Mouse (Mus musculus) MN1 (cell line): ENCODE measurements around the gene Notch1.

Experiments
- DNase-seq: peaks from one replicate; pipeline ENCODE4 v3.0.0-alpha.2; 2016; ENCODE audit warnings: low spot score

Notch1 gene

GRCm38 (mm10) chr2:26500599-26501370 is 15.7 kb downstream of the Notch1 start:
- DNase-seq = peak; percentile 81

- peak; percentile 51 for DNase-seq
Measured at GRCm38 (mm10) chr2:26500027-26500598, 16.4 kb downstream of the Notch1 start.

GRCm38 (mm10) chr2:26498694-26499093 is 17.8 kb downstream of the Notch1 start:
- no peak for DNase-seq

- DNase-seq = no peak
Measured at GRCm38 (mm10) chr2:26497861-26498533, 18.5 kb downstream of the Notch1 start.

GRCm38 (mm10) chr2:26496451-26496850 is 20.0 kb downstream of the Notch1 start:
- no peak for DNase-seq

- DNase-seq = no peak
Measured at GRCm38 (mm10) chr2:26495701-26496100, 20.8 kb downstream of the Notch1 start.

- DNase-seq = no peak
Measured at GRCm38 (mm10) chr2:26494991-26495390, 21.5 kb downstream of the Notch1 start.

GRCm38 (mm10) chr2:26494396-26494795 is 22.1 kb downstream of the Notch1 start:
- peak; percentile 24 for DNase-seq

- DNase-seq = no peak
Measured at GRCm38 (mm10) chr2:26493021-26493781, 23.3 kb downstream of the Notch1 start.

GRCm38 (mm10) chr2:26490760-26491301 is 25.6 kb downstream of the Notch1 start:
- DNase-seq = no peak

- DNase-seq = no peak
Measured at GRCm38 (mm10) chr2:26488535-26489135, 27.8 kb downstream of the Notch1 start.

- no peak for DNase-seq
Measured at GRCm38 (mm10) chr2:26487322-26488021, 29.0 kb downstream of the Notch1 start.

- peak; percentile 39 for DNase-seq
Measured at GRCm38 (mm10) chr2:26486835-26487321, 29.6 kb downstream of the Notch1 start.

- no peak for DNase-seq
Measured at GRCm38 (mm10) chr2:26486264-26486810, 30.1 kb downstream of the Notch1 start.

- DNase-seq = no peak
Measured at GRCm38 (mm10) chr2:26485710-26486109, 30.8 kb downstream of the Notch1 start.

GRCm38 (mm10) chr2:26485278-26485677 is 31.2 kb downstream of the Notch1 start:
- no peak for DNase-seq

GRCm38 (mm10) chr2:26484169-26484568 is 32.3 kb downstream of the Notch1 start:
- DNase-seq = no peak

GRCm38 (mm10) chr2:26483230-26483869 is 33.1 kb downstream of the Notch1 start:
- DNase-seq = no peak

GRCm38 (mm10) chr2:26482824-26483223 is 33.6 kb downstream of the Notch1 start:
- no peak for DNase-seq
